Mouse (Mus musculus) lung, adult 18-20 months (tissue): ENCODE measurements around the gene Pabpc1l.

Experiments used
- DNase-seq, 2 experiments: peaks; one replicate each; pipeline ENCODE4 v3.0.0; 2022; ENCODE audit warnings: mixed read lengths in 2 of 2

Gene Pabpc1l

DNA sequence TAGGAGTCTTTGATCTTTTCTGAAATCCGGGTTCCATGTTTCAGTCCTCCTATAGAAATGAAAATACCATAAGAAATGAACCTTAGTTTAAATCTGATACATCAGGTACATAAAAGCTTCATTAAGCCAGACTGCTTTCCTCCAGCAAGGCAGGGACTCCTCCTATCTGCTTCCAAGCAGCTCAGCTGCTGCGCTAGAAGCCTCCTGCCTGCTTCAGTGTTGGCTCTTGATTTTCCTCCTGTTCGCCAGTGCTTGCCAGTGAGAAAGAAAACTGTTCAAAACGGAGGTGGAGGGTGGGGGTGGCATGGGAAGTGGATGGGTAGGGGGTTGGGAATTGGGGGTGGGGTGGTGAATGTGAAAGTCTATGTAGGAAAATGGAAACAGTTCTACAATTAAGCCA lies 64.3 kb downstream of the Pabpc1l start:
- DNase-seq = no peak

DNA sequence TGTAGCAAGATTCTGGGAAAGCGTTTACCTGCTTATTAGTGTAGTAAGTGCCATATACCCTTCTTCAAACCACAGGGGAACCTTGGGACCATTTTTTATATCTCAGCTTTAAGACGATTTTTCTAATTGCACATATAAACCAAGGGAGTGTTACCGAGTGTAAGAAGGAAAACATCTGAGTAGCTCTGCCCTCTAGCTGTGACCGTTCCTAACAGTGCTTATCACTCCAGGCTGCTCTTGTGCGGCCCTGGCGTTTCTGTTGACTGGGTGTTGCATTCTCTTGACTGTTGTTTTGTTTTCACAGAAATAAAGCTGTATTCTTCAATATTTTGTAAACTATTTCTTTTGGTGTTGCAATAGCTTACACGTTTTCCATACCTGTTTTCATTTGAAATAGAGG lies 68.9 kb downstream of the Pabpc1l start:
- no peak for DNase-seq

DNA sequence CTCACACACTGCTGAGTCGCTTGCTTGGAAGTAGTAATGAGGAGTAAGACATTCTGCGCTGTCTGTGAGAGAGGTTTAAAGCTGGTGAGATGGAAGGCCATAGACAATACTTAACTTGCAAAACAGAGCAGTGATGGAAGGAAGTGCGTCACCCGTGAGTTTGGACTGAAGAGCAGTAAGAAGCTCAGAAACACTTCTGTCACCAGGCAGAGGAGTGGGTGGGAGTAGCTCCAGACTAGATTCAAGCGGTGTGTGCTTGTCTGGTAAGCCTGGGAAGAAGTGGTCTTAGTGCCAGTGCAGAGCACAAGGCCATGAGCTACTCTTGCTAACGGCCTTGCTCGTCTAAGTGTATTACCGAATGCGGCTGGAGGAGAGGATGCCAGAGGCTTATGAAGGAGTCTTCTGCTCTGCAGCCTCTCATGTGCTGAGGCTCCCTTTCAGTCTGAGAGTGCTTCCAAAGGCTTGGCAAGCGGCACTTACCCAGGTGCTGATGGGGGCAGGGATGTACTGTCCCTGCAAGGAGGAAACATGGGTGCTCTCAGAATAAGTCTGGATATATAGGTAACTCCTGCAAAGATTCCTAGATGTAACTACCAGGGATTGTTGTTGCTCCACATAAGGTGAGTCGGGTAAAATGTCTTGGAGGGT lies 73.5 kb downstream of the Pabpc1l start:
- DNase-seq = no peak
